Mouse (Mus musculus): Measurements from ENCODE around the gene Galnt6. TPM values are rescaled to one million over a fixed set of nuclear protein-coding genes. Genes with fewer than 3 reads are reported as not detected.
A peak's percentile ranks its signal among the peaks of the same experiment; 100 is the strongest.

Gene Galnt6
- polyA plus RNA-seq, 1 experiment from 2014 or later = 0.16 TPM

DNA sequence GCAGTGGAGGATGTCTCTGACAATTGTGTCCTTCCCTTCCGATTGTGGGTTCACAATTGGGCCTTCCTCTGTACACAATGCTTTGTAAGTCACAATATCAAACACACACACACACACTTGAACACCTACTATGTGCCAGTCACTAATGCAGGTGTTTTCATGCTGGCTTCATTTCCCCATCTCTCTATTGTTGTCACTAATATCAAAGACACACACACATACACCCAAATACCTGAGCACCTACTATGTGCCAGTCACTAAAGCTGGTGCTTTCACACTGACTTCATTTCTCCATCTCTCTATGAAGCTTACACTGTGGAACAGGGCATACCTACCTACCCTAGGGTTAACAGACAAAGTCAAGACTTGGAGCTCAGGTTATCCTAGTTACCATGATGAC is 23.8 kb downstream of the Galnt6 start:
- H3K36me3 ChIP-seq (ENCODE audit: control insufficient read depth, insufficient read depth, low read length) = no peaks in the 10 kb centered on the region
- H3K27ac ChIP-seq (ENCODE audit: low read depth, low read length) = no peak overlapping the region
- no peak overlapping the region for H3K9ac ChIP-seq (ENCODE audit: low read depth, low read length)
- no peak for ATAC-seq (ENCODE audit: low FRiP score, low TSS enrichment)
- no peaks in the 10 kb centered on the region for H3K9me3 ChIP-seq (ENCODE audit: control insufficient read depth, low read length)
- no peak overlapping the region for H3K4me2 ChIP-seq (replicated peaks; ENCODE audit: low read depth, low read length)
- 91% methylated on average over 1 of the region's 1 CpGs for WGBS
- peaks cover 6% of the 10 kb centered on the region; the same call in 1 of the 2 replicates for H3K27me3 ChIP-seq (ENCODE audit: control insufficient read depth, insufficient read depth, low read length)
- peaks cover 11% of the 10 kb centered on the region for H3K4me1 ChIP-seq (ENCODE audit: control insufficient read depth, insufficient read depth, low read length)
- H3K4me3 ChIP-seq (ENCODE audit: low read length) = no peak overlapping the region

- ATAC-seq (ENCODE audit: low FRiP score, low TSS enrichment) = 0 out of 2 replicates have a peak, but pooled peaks have one; percentile 30
- H3K4me2 ChIP-seq (replicated peaks; ENCODE audit: low read depth, low read length) = peak overlapping the region; percentile 23
- no peaks in the 10 kb centered on the region for H3K36me3 ChIP-seq (ENCODE audit: control insufficient read depth, insufficient read depth, low read length)
- H3K27me3 ChIP-seq (ENCODE audit: control insufficient read depth, insufficient read depth, low read length) = peaks cover 6% of the 10 kb centered on the region; the same call in 1 of the 2 replicates
- no peak overlapping the region for H3K9ac ChIP-seq (ENCODE audit: low read depth, low read length)
- no peak overlapping the region for H3K27ac ChIP-seq (ENCODE audit: low read depth, low read length)
- WGBS = 6% methylated on average over 17 of the region's 17 CpGs
- H3K9me3 ChIP-seq (ENCODE audit: control insufficient read depth, low read length) = no peaks in the 10 kb centered on the region
- H3K4me1 ChIP-seq (ENCODE audit: control insufficient read depth, insufficient read depth, low read length) = peaks cover 10% of the 10 kb centered on the region
- peak overlapping the region; percentile 0; the same call in 1 of the 2 replicates for H3K4me3 ChIP-seq (ENCODE audit: low read length)
These were observed 25.3 kb downstream of the Galnt6 start for GRCm38 (mm10) chr15:100703913-100704312.

- no peak overlapping the region for H3K9ac ChIP-seq (ENCODE audit: low read depth, low read length)
- no peak overlapping the region for H3K4me2 ChIP-seq (replicated peaks; ENCODE audit: low read depth, low read length)
- 69% methylated on average over 6 of the region's 6 CpGs for WGBS
- peaks cover 6% of the 10 kb centered on the region; the same call in 1 of the 2 replicates for H3K27me3 ChIP-seq (ENCODE audit: control insufficient read depth, insufficient read depth, low read length)
- H3K4me1 ChIP-seq (ENCODE audit: control insufficient read depth, insufficient read depth, low read length) = peaks cover 10% of the 10 kb centered on the region
- H3K4me3 ChIP-seq (ENCODE audit: low read length) = no peak overlapping the region
- no peaks in the 10 kb centered on the region for H3K36me3 ChIP-seq (ENCODE audit: control insufficient read depth, insufficient read depth, low read length)
- no peaks in the 10 kb centered on the region for H3K9me3 ChIP-seq (ENCODE audit: control insufficient read depth, low read length)
- H3K27ac ChIP-seq (ENCODE audit: low read depth, low read length) = no peak overlapping the region
- ATAC-seq (ENCODE audit: low FRiP score, low TSS enrichment) = no peak
These were observed 27.3 kb downstream of the Galnt6 start for GRCm38 (mm10) chr15:100701856-100702255.

DNA sequence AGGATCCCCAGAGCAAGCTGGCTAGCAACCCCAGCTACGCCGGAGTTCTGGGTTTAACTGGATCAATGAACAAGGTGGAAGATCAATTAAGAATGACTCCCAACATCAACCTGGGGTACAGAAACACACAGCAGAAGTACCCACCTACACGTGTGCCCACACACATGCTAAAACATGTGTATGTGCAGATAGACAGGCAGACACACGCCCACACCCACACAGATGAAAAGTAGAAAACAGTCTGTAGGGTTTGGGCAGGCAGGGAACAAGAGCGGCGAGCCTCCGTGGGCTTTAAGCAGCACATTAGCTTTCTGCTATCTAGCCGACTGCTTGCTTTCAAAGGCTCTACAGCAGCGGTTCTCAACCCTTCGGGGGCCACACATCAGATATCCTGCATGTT is 28.1 kb downstream of the Galnt6 start:
- WGBS = 79% methylated on average over 10 of the region's 10 CpGs
- H3K27me3 ChIP-seq (ENCODE audit: control insufficient read depth, insufficient read depth, low read length) = peaks cover 6% of the 10 kb centered on the region; the same call in 1 of the 2 replicates
- ATAC-seq (ENCODE audit: low FRiP score, low TSS enrichment) = no peak

GRCm38 (mm10) chr15:100700424-100700823 is 28.8 kb downstream of the Galnt6 start:
- Histone ChIP-seq H3K27me3 (ENCODE audit: control insufficient read depth, insufficient read depth, low read length) (peaks cover 6% of the 10 kb centered on the region; the same call in 1 of the 2 replicates), H3K4me1 (ENCODE audit: control insufficient read depth, insufficient read depth, low read length) (peaks cover 4% of the 10 kb centered on the region; the same call in 1 of the 2 replicates), H3K4me2 (replicated peaks; ENCODE audit: low read depth, low read length) (no peak overlapping the region), H3K27ac (ENCODE audit: low read depth, low read length) (no peak overlapping the region), H3K9ac (ENCODE audit: low read depth, low read length) (no peak overlapping the region), H3K4me3 (ENCODE audit: low read length) (no peak overlapping the region), H3K9me3 (ENCODE audit: control insufficient read depth, low read length) (no peaks in the 10 kb centered on the region), H3K36me3 (ENCODE audit: control insufficient read depth, insufficient read depth, low read length) (no peaks in the 10 kb centered on the region)
- no peak for ATAC-seq (ENCODE audit: low FRiP score, low TSS enrichment)
- 84% methylated on average over 5 of the region's 5 CpGs for WGBS

More for the DNA sequence above, 28.1 kb downstream of the Galnt6 start:
- Histone ChIP-seq H3K27ac (ENCODE audit: low read depth, low read length) (no peak overlapping the region), H3K4me1 (ENCODE audit: control insufficient read depth, insufficient read depth, low read length) (peaks cover 5% of the 10 kb centered on the region; the same call in 1 of the 2 replicates), H3K9me3 (ENCODE audit: control insufficient read depth, low read length) (no peaks in the 10 kb centered on the region), H3K36me3 (ENCODE audit: control insufficient read depth, insufficient read depth, low read length) (no peaks in the 10 kb centered on the region), H3K4me3 (ENCODE audit: low read length) (no peak overlapping the region), H3K4me2 (replicated peaks; ENCODE audit: low read depth, low read length) (no peak overlapping the region), H3K9ac (ENCODE audit: low read depth, low read length) (no peak overlapping the region)

DNA sequence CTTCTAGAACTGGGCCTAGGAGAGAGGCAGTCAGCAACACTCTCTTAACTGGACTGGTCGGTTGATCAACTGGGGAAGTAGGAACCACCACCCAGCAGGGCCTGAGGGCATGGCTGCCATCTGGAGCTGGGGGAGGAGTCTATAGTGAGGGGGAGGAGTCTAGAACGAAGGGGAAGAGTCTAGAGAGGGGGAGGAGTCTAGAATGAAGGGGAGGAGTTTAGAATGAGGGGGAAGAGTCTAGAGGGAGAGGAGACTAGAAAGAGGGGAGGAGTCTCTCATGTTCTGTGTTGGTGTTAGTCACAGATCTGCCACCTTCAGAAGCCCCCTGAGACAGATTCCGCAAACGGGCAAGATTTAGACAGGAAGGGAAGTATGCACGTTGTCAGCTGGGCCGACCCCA is 29.8 kb downstream of the Galnt6 start:
- Histone ChIP-seq H3K4me1 (ENCODE audit: control insufficient read depth, insufficient read depth, low read length) (peaks cover 4% of the 10 kb centered on the region; the same call in 1 of the 2 replicates), H3K27ac (ENCODE audit: low read depth, low read length) (no peak overlapping the region), H3K4me3 (ENCODE audit: low read length) (no peak overlapping the region), H3K9ac (ENCODE audit: low read depth, low read length) (no peak overlapping the region), H3K36me3 (ENCODE audit: control insufficient read depth, insufficient read depth, low read length) (no peaks in the 10 kb centered on the region), H3K9me3 (ENCODE audit: control insufficient read depth, low read length) (no peaks in the 10 kb centered on the region), H3K4me2 (replicated peaks; ENCODE audit: low read depth, low read length) (no peak overlapping the region), H3K27me3 (ENCODE audit: control insufficient read depth, insufficient read depth, low read length) (peaks cover 6% of the 10 kb centered on the region; the same call in 1 of the 2 replicates)
- WGBS = 72% methylated on average over 6 of the region's 6 CpGs
- no peak for ATAC-seq (ENCODE audit: low FRiP score, low TSS enrichment)

DNA sequence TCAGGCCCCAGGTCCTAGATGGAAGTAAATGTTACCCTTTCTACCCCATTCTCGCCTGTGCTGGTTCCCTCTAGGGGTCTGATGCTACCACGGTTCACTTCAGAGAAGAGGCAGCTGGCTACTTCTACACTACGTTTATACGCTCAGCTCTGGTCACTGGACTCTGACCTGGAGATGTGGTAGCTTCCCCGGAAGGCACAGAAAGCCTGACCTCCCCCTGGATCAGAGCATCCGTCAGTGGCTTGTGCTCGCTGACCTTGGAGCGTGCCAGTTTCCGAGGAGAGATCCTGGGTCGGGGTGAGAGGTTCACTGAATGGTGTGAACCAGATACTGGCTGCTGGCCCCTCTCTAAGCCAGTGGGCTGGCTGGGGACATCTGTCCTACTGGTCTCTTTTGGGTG is 31.1 kb downstream of the Galnt6 start:
- Histone ChIP-seq H3K4me3 (ENCODE audit: low read length) (no peak overlapping the region), H3K27me3 (ENCODE audit: control insufficient read depth, insufficient read depth, low read length) (peaks cover 5% of the 10 kb centered on the region; the same call in 1 of the 2 replicates), H3K9me3 (ENCODE audit: control insufficient read depth, low read length) (no peaks in the 10 kb centered on the region), H3K27ac (ENCODE audit: low read depth, low read length) (no peak overlapping the region), H3K36me3 (ENCODE audit: control insufficient read depth, insufficient read depth, low read length) (no peaks in the 10 kb centered on the region), H3K9ac (ENCODE audit: low read depth, low read length) (no peak overlapping the region), H3K4me2 (replicated peaks; ENCODE audit: low read depth, low read length) (no peak overlapping the region), H3K4me1 (ENCODE audit: control insufficient read depth, insufficient read depth, low read length) (no peaks in the 10 kb centered on the region)
- ATAC-seq (ENCODE audit: low FRiP score, low TSS enrichment) = no peak
- WGBS = 55% methylated on average over 10 of the region's 10 CpGs

- H3K27ac ChIP-seq (ENCODE audit: low read depth, low read length) = no peak overlapping the region
- no peaks in the 10 kb centered on the region for H3K4me1 ChIP-seq (ENCODE audit: control insufficient read depth, insufficient read depth, low read length)
- H3K9ac ChIP-seq (ENCODE audit: low read depth, low read length) = no peak overlapping the region
- WGBS = 85% methylated on average over 9 of the region's 9 CpGs
- no peak for ATAC-seq (ENCODE audit: low FRiP score, low TSS enrichment)
- no peaks in the 10 kb centered on the region for H3K36me3 ChIP-seq (ENCODE audit: control insufficient read depth, insufficient read depth, low read length)
- no peak overlapping the region for H3K4me3 ChIP-seq (ENCODE audit: low read length)
- no peaks in the 10 kb centered on the region for H3K27me3 ChIP-seq (ENCODE audit: control insufficient read depth, insufficient read depth, low read length)
- no peak overlapping the region for H3K4me2 ChIP-seq (replicated peaks; ENCODE audit: low read depth, low read length)
- H3K9me3 ChIP-seq (ENCODE audit: control insufficient read depth, low read length) = peaks cover 11% of the 10 kb centered on the region
These were observed 34.8 kb downstream of the Galnt6 start for GRCm38 (mm10) chr15:100694406-100694805.

DNA sequence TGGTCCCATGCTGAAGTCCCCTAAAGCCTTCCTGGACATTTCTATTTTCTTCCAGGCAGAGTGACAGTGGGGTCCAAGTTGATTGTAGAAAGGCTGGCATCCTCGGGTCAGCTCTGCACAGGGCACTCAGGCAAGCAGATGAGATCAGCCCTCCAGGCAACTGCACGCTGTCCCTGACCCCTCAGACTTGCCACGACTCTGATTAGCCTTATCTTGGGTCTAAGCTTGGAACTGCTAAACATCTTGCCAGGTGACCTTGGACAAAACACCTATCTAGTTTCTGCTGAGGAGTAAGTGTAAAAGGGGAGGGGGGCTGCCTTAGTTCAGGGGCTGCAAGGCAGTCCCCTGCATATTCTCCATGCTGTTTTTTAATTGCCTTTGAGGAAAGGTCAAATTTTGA is 37.2 kb downstream of the Galnt6 start:
- no peak for ATAC-seq (ENCODE audit: low FRiP score, low TSS enrichment)
- Histone ChIP-seq H3K4me2 (replicated peaks; ENCODE audit: low read depth, low read length) (no peak overlapping the region), H3K9ac (ENCODE audit: low read depth, low read length) (no peak overlapping the region), H3K27me3 (ENCODE audit: control insufficient read depth, insufficient read depth, low read length) (no peaks in the 10 kb centered on the region), H3K27ac (ENCODE audit: low read depth, low read length) (no peak overlapping the region), H3K36me3 (ENCODE audit: control insufficient read depth, insufficient read depth, low read length) (no peaks in the 10 kb centered on the region), H3K4me3 (ENCODE audit: low read length) (no peak overlapping the region), H3K4me1 (ENCODE audit: control insufficient read depth, insufficient read depth, low read length) (peaks cover 7% of the 10 kb centered on the region), H3K9me3 (ENCODE audit: control insufficient read depth, low read length) (peaks cover 11% of the 10 kb centered on the region)
- 65% methylated on average over 3 of the region's 3 CpGs for WGBS
